Mouse (Mus musculus): ENCODE data around the gene Pkp1.

GRCm38 (mm10) chr1:135893377-135893776, 25.6 kb downstream of the Pkp1 start:
- TF ChIP-seq TAL1 (IDR thresholded peaks at IDR 0.05; ENCODE audit: low read length) (no peak), GATA1 (IDR thresholded peaks at IDR 0.05; ENCODE audit: low read length) (no peak)
